Comparison of ENCODE assay signal across 23 mouse cellular contexts in genomic region chr5:74752961-74753360, GRCm38 (mm10). TPM values are rescaled to one million over a fixed set of nuclear protein-coding genes. Genes with fewer than 3 reads are reported as not detected.
A peak's percentile ranks its signal among the peaks of the same experiment; 100 is the strongest.
DNase-seq lines count a peak whose midpoint lies in the region; TF ChIP-seq lines count a peak whose summit lies in the region.
"Had no signal": no experiment of that assay in that cellular context is flagged by ENCODE, and none has a peak within 500 bp of the region (broad histone marks: within the 10 kb centered on the region; RNA-seq: fewer than 3 reads in every experiment).

No protein-coding gene starts in this region.

- peak; percentile 32 for DNase-seq in gastrocnemius, adult 2 months
- no peak for DNase-seq in gastrocnemius, postnatal 4 days (ENCODE audit: low spot score in 2 of 2)
- DNase-seq in embryo, embryonic 10 days (ENCODE audit: low spot score) = no peak
- no peak for DNase-seq in layer of hippocampus, adult 9-11 months
- no peak for DNase-seq in neural tube, embryonic 10.5 days (ENCODE audit: extremely low spot score, low spot score)
- DNase-seq: adrenal gland, postnatal 10 days; B cell, adult 2 months; cerebellum, adult 18-20 months; cerebellum, postnatal 10 days; embryo, embryonic 11 days; gastrocnemius, postnatal 36 days; heart, adult 18-20 months; kidney, adult 2 months had no signal

- H3K79me3 ChIP-seq in C2C12 (ENCODE audit: low read depth) = no peaks in the 10 kb centered on the region

- H3K4me3 ChIP-seq in gastrocnemius, adult 2 months = no peak overlapping the region
- H3K4me3 ChIP-seq in C2C12 (ENCODE audit: insufficient read depth, poor library complexity, severe bottlenecking) (no peak overlapping the region), myocyte (no peak overlapping the region)
- no peak overlapping the region for H3K4me3 ChIP-seq in brown adipose tissue, adult 24 weeks (ENCODE audit: insufficient read depth, low read depth, low read length)
- H3K4me3 ChIP-seq: embryonic facial prominence, embryonic 12.5 days; erythroblast, embryonic 14.5 days; heart, embryonic 12.5 days; hindbrain, embryonic 10.5 days; hindbrain, embryonic 15.5 days; kidney, embryonic 15.5 days had no signal

- no peaks in the 10 kb centered on the region for H3K36me3 ChIP-seq in C2C12 (ENCODE audit: control insufficient read depth, insufficient read depth)
- no peaks in the 10 kb centered on the region for H3K36me3 ChIP-seq in myocyte (ENCODE audit: control insufficient read depth, insufficient read depth)
- H3K36me3 ChIP-seq: embryonic facial prominence, embryonic 12.5 days; heart, embryonic 12.5 days; hindbrain, embryonic 10.5 days; hindbrain, embryonic 15.5 days; kidney, embryonic 15.5 days had no signal

- no peak overlapping the region for H3ac ChIP-seq in C2C12 (ENCODE audit: control insufficient read depth, insufficient read length, low read depth)
- no peak overlapping the region for H3ac ChIP-seq in myocyte (ENCODE audit: control insufficient read depth, insufficient read length)

- H3K4me1 ChIP-seq in brown adipose tissue, adult 24 weeks (ENCODE audit: control insufficient read depth, insufficient read depth, insufficient read length, low read length) = no peaks in the 10 kb centered on the region
- H3K4me1 ChIP-seq: heart, embryonic 12.5 days; hindbrain, embryonic 10.5 days; hindbrain, embryonic 15.5 days; kidney, embryonic 15.5 days had no signal

- H3K27ac ChIP-seq in gastrocnemius, adult 2 months = peak overlapping the region; percentile 65
- H3K27ac ChIP-seq in brown adipose tissue, adult 24 weeks (replicated peaks; ENCODE audit: low read depth, low read length) = 0 out of 2 replicates have a peak overlapping the region, but pooled peaks have one; percentile 27
- H3K27ac ChIP-seq: embryonic facial prominence, embryonic 12.5 days; hindbrain, embryonic 10.5 days; hindbrain, embryonic 15.5 days; kidney, embryonic 15.5 days had no signal

- intact Hi-C loops in gastrocnemius, adult 2 months (cut with DNase I) = no loop called here

- TF ChIP-seq CTCF in gastrocnemius, adult 2 months (IDR thresholded peaks at IDR 0.05) = no peak
- no peak for TF ChIP-seq CTCF in C2C12 (IDR thresholded peaks at IDR 0.05; ENCODE audit: control insufficient read depth, insufficient read depth, insufficient read length)

- H3K79me2 ChIP-seq in C2C12 (ENCODE audit: control insufficient read depth, insufficient read depth) (no peaks in the 10 kb centered on the region), myocyte (ENCODE audit: control insufficient read depth, insufficient read depth) (no peaks in the 10 kb centered on the region)

- TF ChIP-seq POLR2A in myocyte (IDR thresholded peaks at IDR 0.05; ENCODE audit: insufficient read length, low read depth) = no peak

- peak overlapping the region; percentile 45 for H3K4me2 ChIP-seq in myocyte (ENCODE audit: low read depth)
- H3K4me2 ChIP-seq: embryonic facial prominence, embryonic 12.5 days; heart, embryonic 12.5 days; hindbrain, embryonic 15.5 days; kidney, embryonic 15.5 days had no signal

- no peaks in the 10 kb centered on the region for H3K27me3 ChIP-seq in C2C12 (ENCODE audit: control insufficient read depth, insufficient read depth, insufficient read length)
- H3K27me3 ChIP-seq in myocyte (ENCODE audit: control insufficient read depth, insufficient read depth, insufficient read length) = no peaks in the 10 kb centered on the region
- H3K27me3 ChIP-seq: embryonic facial prominence, embryonic 12.5 days; hindbrain, embryonic 15.5 days; kidney, embryonic 15.5 days had no signal

TF ChIP-seq in C2C12, 6 proteins besides CTCF, POLR2A, EP300 and RAD21:
- TF ChIP-seq MYOG (IDR thresholded peaks at IDR 0.05; ENCODE audit: control insufficient read depth, extremely low read depth, insufficient read length) = no peak
- no peak for TF ChIP-seq CEBPB (IDR thresholded peaks at IDR 0.05; ENCODE audit: low read depth)
- TF ChIP-seq MAX (IDR thresholded peaks at IDR 0.05) = no peak
- no peak for TF ChIP-seq MYOD1 (IDR thresholded peaks at IDR 0.05; ENCODE audit: control insufficient read depth, insufficient read length, low read depth)
- TF ChIP-seq FOSL1 (IDR thresholded peaks at IDR 0.05; ENCODE audit: insufficient read depth, low read length, poor library complexity, severe bottlenecking) = peak; percentile 18

TF ChIP-seq in myocyte, 11 proteins besides CTCF, POLR2A, EP300 and RAD21:
- no peak for TF ChIP-seq MAX (IDR thresholded peaks at IDR 0.05; ENCODE audit: low read depth)
- TF ChIP-seq CEBPB (IDR thresholded peaks at IDR 0.05; ENCODE audit: insufficient read depth, poor library complexity, severe bottlenecking) = no peak
- TF ChIP-seq USF1 (IDR thresholded peaks at IDR 0.05; ENCODE audit: low read depth) = no peak
- no peak for TF ChIP-seq TCF3 (IDR thresholded peaks at IDR 0.05; ENCODE audit: insufficient read length, low read depth)
- TF ChIP-seq E2F4 (IDR thresholded peaks at IDR 0.05; ENCODE audit: insufficient read depth) = no peak
- no peak for TF ChIP-seq MYOG (IDR thresholded peaks at IDR 0.05; ENCODE audit: control insufficient read depth in 1 of 3, insufficient read depth in 1 of 3, insufficient read length in 2 of 3, low read depth in 2 of 3)
- no peak for TF ChIP-seq MYOD1 (IDR thresholded peaks at IDR 0.05; ENCODE audit: control insufficient read depth in 1 of 3, insufficient read length in 2 of 3, low read depth in 2 of 3)
- TF ChIP-seq REST (IDR thresholded peaks at IDR 0.05; ENCODE audit: insufficient read depth, insufficient read length) = no peak
- TF ChIP-seq SRF (IDR thresholded peaks at IDR 0.05; ENCODE audit: control insufficient read depth, insufficient read length, low read depth) = no peak
- no peak for TF ChIP-seq TCF12 (IDR thresholded peaks at IDR 0.05; ENCODE audit: insufficient read depth, poor library complexity, severe bottlenecking)
- TF ChIP-seq POLR2AphosphoS2 (IDR thresholded peaks at IDR 0.05; ENCODE audit: insufficient read length, low read depth) = no peak

RNA-seq across cellular contexts. Expression of gene Lnx1, which starts 50.2 kb away (rescaled TPM):
- total RNA-seq in gastrocnemius, adult 2 months (2021) = 1 to 10 TPM; 3.4 to 4.9 TPM
- total RNA-seq in gastrocnemius, postnatal 4 days (2021) = under 1 TPM; 0.57 to 0.83 TPM
- polyA plus RNA-seq in C2C12 (2012; fragmentation: generic; extraction: Trizol) = 0.02 TPM
- polyA plus RNA-seq in brown adipose tissue, adult 24 weeks (2012; ENCODE audit: insufficient read depth, insufficient read length, missing spikeins) = 1.7 and 3.1 TPM in 2 replicates
- 0.05 TPM for polyA plus RNA-seq in myocyte (2012; fragmentation: generic; extraction: Trizol)
- total RNA-seq: MEL had no signal
- polyA plus RNA-seq: erythroblast, embryonic 14.5 days had no signal
